Mouse (Mus musculus) macrophage (primary cell): Measurements from ENCODE around the gene Selenos. TPM values are rescaled to one million over a fixed set of nuclear protein-coding genes. Genes with fewer than 3 reads are reported as not detected.

Experiments used
- H3K27ac ChIP-seq: fragments of 350-480 bp; formaldehyde crosslinking; 2 replicates; pipeline ENCODE4 v1.9.0; 2021
- H3K36me3 ChIP-seq: fragments of 350-480 bp; formaldehyde crosslinking; 2 replicates; pipeline ENCODE4 v1.9.0; 2021; ENCODE audit errors: inconsistent target
- H3K4me3 ChIP-seq: fragments of 350-480 bp; formaldehyde crosslinking; 2 replicates; pipeline ENCODE4 v1.9.0; 2021; ENCODE audit errors: inconsistent target
- H3K79me2 ChIP-seq: fragments of 350-480 bp; formaldehyde crosslinking; 2 replicates; pipeline ENCODE4 v1.9.0; 2021; ENCODE audit errors: inconsistent target
- WGBS: methylation state at CpG from one replicate; pipeline ENCODE4 v1.1.7; 2026; ENCODE audit warnings: inconsistent platforms; ENCODE audit not compliant: missing documents; 5-methylcytosine and 5-hydroxymethylcytosine counted together
- polyA plus RNA-seq: library from polyadenylated mRNA; stranded (reverse); fragments of 250-400 nt; gene quantifications from 3 replicates; pipeline ENCODE4 v1.2.4, GENCODE M21; 2018; ENCODE audit warnings: inconsistent platforms

Gene Selenos
- polyA plus RNA-seq, 1 experiment from 2014 or later: 70.7 TPM

- 80% methylated on average over 1 of the region's 1 CpGs for WGBS
- H3K4me3 ChIP-seq: peak within 1 kb of the TSS; percentile 88
- H3K79me2 ChIP-seq: peaks cover 29% of the 10 kb centered on the region
- peak within 1 kb of the TSS; percentile 38; the same call in 1 of the 2 replicates for H3K27ac ChIP-seq
- H3K36me3 ChIP-seq: no peaks in the 10 kb centered on the region
Measured at GRCm38 (mm10) chr7:66058703-66059102, 20.7 kb upstream of the Selenos start, which contains the start of gene Snrpa1. Gene Snrpa1 (plus strand): TSS chr7:66059003.

GRCm38 (mm10) chr7:66060066-66060956, 19.1 kb upstream of the Selenos start:
- under 1% methylated on average over 64 of the region's 64 CpGs for WGBS
- Histone ChIP-seq H3K36me3 (peaks cover 13% of the 10 kb centered on the region; the same call in 1 of the 2 replicates), H3K79me2 (peaks cover 39% of the 10 kb centered on the region), H3K4me3 (peak overlapping the region; percentile 88), H3K27ac (peak overlapping the region; percentile 38)

GRCm38 (mm10) chr7:66061057-66061456, 18.4 kb upstream of the Selenos start:
- peaks cover 39% of the 10 kb centered on the region for H3K79me2 ChIP-seq
- H3K4me3 ChIP-seq: peak overlapping the region; percentile 88
- no peak overlapping the region for H3K27ac ChIP-seq
- WGBS: 0% methylated on average over 14 of the region's 14 CpGs
- H3K36me3 ChIP-seq: peaks cover 18% of the 10 kb centered on the region; the same call in 1 of the 2 replicates

DNA sequence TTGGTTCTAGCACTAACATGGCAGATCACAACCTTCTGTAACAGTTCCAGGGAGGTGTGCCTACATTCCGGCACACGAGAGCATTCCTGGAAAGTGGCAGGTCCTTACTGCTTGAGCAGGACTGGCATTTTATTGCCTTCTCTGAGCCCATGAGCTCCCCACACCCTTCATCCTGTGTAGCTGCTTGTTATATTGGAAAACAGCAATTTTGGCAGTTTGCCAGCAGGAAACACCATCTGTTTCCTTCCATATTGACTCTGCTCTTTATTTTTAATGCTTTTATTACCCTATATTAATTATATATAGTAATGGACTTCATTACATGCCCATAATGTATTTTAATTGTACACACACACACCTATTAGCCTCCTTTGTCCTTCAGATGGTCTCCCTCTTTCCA, 3.0 kb upstream of the Selenos start:
- peaks cover 17% of the 10 kb centered on the region for H3K79me2 ChIP-seq
- H3K36me3 ChIP-seq: peaks cover 37% of the 10 kb centered on the region
- H3K27ac ChIP-seq: no peak overlapping the region
- no peak overlapping the region for H3K4me3 ChIP-seq
- WGBS: 95% methylated on average over 2 of the region's 2 CpGs

GRCm38 (mm10) chr7:66080231-66080613, 773 bp downstream of the Selenos start:
- WGBS: 34% methylated on average over 5 of the region's 5 CpGs
- peaks cover 36% of the 10 kb centered on the region; the same call in 1 of the 2 replicates for H3K36me3 ChIP-seq
- H3K27ac ChIP-seq: peak overlapping the region; percentile 70
- peaks cover 54% of the 10 kb centered on the region for H3K79me2 ChIP-seq
- peak overlapping the region; percentile 84 for H3K4me3 ChIP-seq

DNA sequence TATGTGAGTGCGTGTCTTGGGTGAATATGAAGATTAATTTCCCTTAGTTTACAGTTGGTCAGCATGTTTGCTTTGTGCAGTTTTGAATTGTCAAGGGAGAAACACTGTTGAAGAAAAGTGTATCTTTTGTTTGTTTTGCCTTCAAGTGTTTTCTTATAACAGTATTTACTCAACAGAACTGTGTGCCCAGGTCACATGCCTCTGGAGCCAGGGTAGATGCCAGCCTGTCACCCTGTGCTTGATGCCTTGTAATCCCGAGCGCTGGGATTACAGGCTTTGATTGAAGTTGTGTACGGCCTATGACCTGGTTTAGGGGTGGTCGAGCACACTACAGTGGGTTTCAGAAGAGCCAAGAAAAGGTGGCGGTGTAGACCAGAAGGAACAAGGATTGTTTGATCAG, 4.3 kb downstream of the Selenos start:
- 87% methylated on average over 6 of the region's 6 CpGs for WGBS
- H3K27ac ChIP-seq: no peak overlapping the region
- peaks cover 68% of the 10 kb centered on the region for H3K36me3 ChIP-seq
- no peak overlapping the region for H3K4me3 ChIP-seq
- H3K79me2 ChIP-seq: peaks cover 58% of the 10 kb centered on the region

GRCm38 (mm10) chr7:66084546-66084945, 5.1 kb downstream of the Selenos start:
- Histone ChIP-seq H3K27ac (no peak overlapping the region), H3K79me2 (peaks cover 58% of the 10 kb centered on the region), H3K36me3 (peaks cover 76% of the 10 kb centered on the region), H3K4me3 (no peak overlapping the region)
- 88% methylated on average over 7 of the region's 7 CpGs for WGBS

- Histone ChIP-seq H3K4me3 (no peak overlapping the region), H3K27ac (no peak overlapping the region), H3K79me2 (peaks cover 30% of the 10 kb centered on the region; the same call in 1 of the 2 replicates), H3K36me3 (peaks cover 82% of the 10 kb centered on the region)
- 95% methylated on average over 4 of the region's 4 CpGs for WGBS
Measured at GRCm38 (mm10) chr7:66087652-66088051, 8.2 kb downstream of the Selenos start.

DNA sequence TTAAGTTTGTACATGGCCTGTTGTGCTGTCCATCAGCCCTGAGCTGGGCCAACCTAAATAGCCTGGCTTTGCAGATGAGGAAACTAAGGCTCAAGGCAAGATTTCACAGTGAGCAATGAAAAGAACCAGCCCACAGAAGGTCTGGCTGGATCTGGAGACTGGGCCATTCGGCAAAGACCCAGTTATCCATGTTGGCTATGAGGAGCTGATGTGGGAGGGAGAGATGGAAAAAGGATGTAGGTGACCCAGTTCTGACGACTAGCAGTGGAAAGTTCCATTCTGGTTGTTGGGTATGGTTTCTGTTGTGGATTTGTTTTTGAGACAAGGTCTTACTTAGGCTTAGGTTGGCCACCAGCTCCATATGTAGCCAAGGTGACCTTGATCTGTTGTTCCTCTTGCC, 8.6 kb downstream of the Selenos start:
- peaks cover 79% of the 10 kb centered on the region for H3K36me3 ChIP-seq
- peaks cover 25% of the 10 kb centered on the region; the same call in 1 of the 2 replicates for H3K79me2 ChIP-seq
- no peak overlapping the region for H3K4me3 ChIP-seq
- WGBS: 90% methylated on average over 2 of the region's 2 CpGs
- H3K27ac ChIP-seq: no peak overlapping the region

GRCm38 (mm10) chr7:66090676-66091190, 11.3 kb downstream of the Selenos start:
- peaks cover 53% of the 10 kb centered on the region for H3K36me3 ChIP-seq
- 91% methylated on average over 11 of the region's 11 CpGs for WGBS
- H3K4me3 ChIP-seq: no peak overlapping the region

DNA sequence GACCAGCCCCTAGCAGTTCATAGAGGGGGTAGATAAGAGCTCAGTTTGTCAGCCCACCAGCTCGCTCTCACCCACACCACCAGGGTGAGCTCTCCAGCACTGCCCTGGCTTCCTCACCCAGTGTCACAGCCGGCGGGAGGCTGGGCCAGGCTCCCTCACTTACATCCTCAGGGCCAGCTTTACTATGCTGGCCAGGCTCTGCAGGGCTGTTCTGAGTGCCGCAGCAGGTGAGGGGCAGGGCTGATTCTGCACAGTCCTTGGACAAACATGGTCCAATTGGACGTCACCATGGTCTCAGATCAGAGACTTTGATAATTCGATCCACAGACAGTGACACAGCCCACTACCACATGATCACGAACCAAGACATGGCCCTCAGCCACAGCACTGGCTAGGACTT, 12.1 kb downstream of the Selenos start:
- 94% methylated on average over 7 of the region's 7 CpGs for WGBS
- Histone ChIP-seq H3K4me3 (no peak overlapping the region), H3K27ac (no peak overlapping the region), H3K36me3 (peaks cover 45% of the 10 kb centered on the region), H3K79me2 (no peaks in the 10 kb centered on the region)

More at GRCm38 (mm10) chr7:66090676-66091190, 11.3 kb downstream of the Selenos start:
- H3K27ac ChIP-seq: no peak overlapping the region
- H3K79me2 ChIP-seq: no peaks in the 10 kb centered on the region; the same call in 1 of the 2 replicates

DNA sequence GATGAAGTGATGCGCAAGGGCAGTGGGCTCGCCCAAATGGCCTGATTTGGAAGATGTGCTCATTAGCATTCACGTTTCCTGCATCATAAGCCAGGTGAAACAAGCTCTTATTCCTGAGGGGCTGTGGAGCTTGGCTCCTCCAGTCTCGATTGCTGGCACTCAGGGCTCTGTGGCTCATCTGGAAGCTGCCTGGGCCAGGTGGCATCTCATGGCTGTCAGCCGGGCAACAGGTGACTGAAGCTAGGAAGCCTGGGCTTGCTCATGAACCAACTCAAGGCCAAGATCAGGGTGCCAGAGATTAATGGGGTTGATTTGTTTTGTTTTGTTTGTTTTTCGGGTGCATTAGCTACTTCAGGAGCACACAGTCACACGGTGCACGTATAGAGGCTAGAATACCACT, 13.2 kb downstream of the Selenos start:
- Histone ChIP-seq H3K27ac (no peak overlapping the region), H3K4me3 (no peak overlapping the region), H3K79me2 (no peaks in the 10 kb centered on the region), H3K36me3 (peaks cover 34% of the 10 kb centered on the region)
- 93% methylated on average over 8 of the region's 8 CpGs for WGBS

DNA sequence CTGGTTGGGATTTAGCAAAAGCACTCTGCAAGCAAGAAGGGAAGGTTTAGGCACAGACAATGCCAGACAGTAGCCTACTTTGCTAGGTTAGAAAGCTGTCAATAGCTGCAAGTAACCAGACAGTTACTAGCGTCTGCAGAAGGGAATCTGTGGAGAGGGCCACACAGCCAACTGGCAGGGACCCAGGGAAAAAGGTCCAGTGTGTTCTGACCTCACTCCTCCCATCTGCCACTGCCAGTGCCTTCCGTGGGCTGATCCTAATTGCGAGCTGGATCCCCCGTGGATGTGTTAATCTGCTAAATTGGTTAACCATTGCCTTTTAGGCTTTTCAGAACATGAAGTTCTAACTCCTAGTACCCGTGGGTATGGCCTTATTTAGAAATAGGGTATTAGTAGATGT, 14.7 kb downstream of the Selenos start:
- no peak overlapping the region for H3K4me3 ChIP-seq
- WGBS: 85% methylated on average over 5 of the region's 5 CpGs
- H3K36me3 ChIP-seq: peaks cover 19% of the 10 kb centered on the region
- no peak overlapping the region for H3K27ac ChIP-seq
- no peaks in the 10 kb centered on the region for H3K79me2 ChIP-seq

DNA sequence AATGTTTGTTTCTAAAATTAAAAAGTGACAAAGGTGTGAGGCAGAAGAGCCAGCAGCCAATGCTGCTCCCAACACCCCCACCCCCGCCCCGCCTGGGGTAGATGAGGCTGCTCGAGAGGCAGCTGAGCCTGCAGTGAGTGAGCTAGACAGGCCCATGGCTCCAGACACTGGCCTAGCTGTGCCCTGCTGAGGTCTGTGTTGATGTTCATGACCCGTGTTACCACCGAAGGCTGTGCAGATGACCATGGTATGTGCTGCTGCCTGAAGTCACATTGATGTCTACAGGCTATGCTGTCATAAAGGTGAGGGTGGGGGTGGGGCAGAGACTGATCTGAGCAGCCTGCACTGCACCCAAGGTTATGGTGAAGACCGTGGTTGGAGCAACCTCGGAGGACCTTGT, 19.4 kb downstream of the Selenos start:
- 94% methylated on average over 7 of the region's 7 CpGs for WGBS
- no peak overlapping the region for H3K4me3 ChIP-seq

DNA sequence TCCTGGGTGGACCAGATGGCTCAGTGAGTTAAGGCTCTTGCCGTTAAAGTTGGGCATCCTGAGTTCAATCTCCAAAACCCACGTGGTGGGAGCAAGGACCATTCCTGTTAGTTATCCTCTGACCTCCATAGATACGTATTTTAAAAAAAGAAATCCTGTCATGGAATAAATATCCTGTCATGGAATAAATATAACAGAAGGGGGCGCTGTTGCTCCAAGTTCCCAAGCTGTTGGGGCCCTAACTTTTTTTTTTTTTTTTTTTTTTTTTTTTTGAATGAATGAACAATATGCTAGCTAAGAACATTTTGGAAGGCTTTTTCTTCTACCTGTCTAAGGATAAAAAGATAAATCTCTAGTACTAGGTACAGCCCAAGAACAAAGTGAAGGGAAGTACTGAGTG, 22.4 kb downstream of the Selenos start:
- WGBS: 4% methylated on average over 4 of the region's 4 CpGs
- no peaks in the 10 kb centered on the region for H3K79me2 ChIP-seq
- no peaks in the 10 kb centered on the region for H3K36me3 ChIP-seq
- H3K27ac ChIP-seq: no peak overlapping the region
- no peak overlapping the region for H3K4me3 ChIP-seq

More for the DNA sequence above, 19.4 kb downstream of the Selenos start:
- H3K27ac ChIP-seq: no peak overlapping the region
- H3K79me2 ChIP-seq: no peaks in the 10 kb centered on the region
- no peaks in the 10 kb centered on the region for H3K36me3 ChIP-seq
